Mouse (Mus musculus) G1E (cell line): ENCODE data around the gene H2-DMb2. TPM values are rescaled to one million over a fixed set of nuclear protein-coding genes. Genes with fewer than 3 reads are reported as not detected.

Experiments used
- ATAC-seq: 2 replicates; pipeline ENCODE4 v1.8.0; 2016; ENCODE audit warnings: mild to moderate bottlenecking; ENCODE audit not compliant: insufficient number of reproducible peaks, poor library complexity, low FRiP score, severe bottlenecking; ENCODE audit errors: extremely low read depth
- DNase-seq: peaks from one replicate; pipeline ENCODE4 v3.0.0; 2012; ENCODE audit warnings: low spot score
- H3K27me3 ChIP-seq: 2 replicates; pipeline ENCODE4 v1.6.1; 2012; ENCODE audit warnings: mild to moderate bottlenecking, low read length, inconsistent platforms; ENCODE audit not compliant: insufficient read depth
- H3K36me3 ChIP-seq: replicated peaks from 2 replicates; pipeline ENCODE3; 2012; ENCODE audit warnings: mild to moderate bottlenecking, inconsistent platforms
- H3K4me1 ChIP-seq: 2 replicates; pipeline ENCODE4 v1.6.1; 2012; ENCODE audit warnings: low read depth, low read length, inconsistent platforms, mixed read lengths; ENCODE audit not compliant: insufficient read depth
- H3K4me3 ChIP-seq: 2 replicates; pipeline ENCODE4 v1.5.1; 2012; ENCODE audit warnings: low read depth, mild to moderate bottlenecking, inconsistent platforms, low read length, moderate library complexity, mixed read lengths
- H3K9me3 ChIP-seq: replicated peaks from 2 replicates; pipeline ENCODE4 v1.6.1; 2012; ENCODE audit warnings: inconsistent platforms
- CTCF ChIP-seq: IDR thresholded peaks from 2 replicates; pipeline ENCODE4 v1.5.1; 2012; ENCODE audit warnings: low read depth, low read length, inconsistent platforms, mixed read lengths
- GATA1 ChIP-seq: IDR thresholded peaks from 2 replicates; pipeline ENCODE4 v1.6.1; 2012; ENCODE audit warnings: borderline replicate concordance, low read length, inconsistent platforms, mixed read lengths
- GATA2 ChIP-seq: IDR thresholded peaks from 2 replicates; pipeline ENCODE4 v1.6.1; 2012; ENCODE audit warnings: low read depth, low read length, inconsistent platforms, borderline replicate concordance
- POLR2AphosphoS5 ChIP-seq: IDR thresholded peaks from 2 replicates; pipeline ENCODE4 v1.6.1; 2012; ENCODE audit warnings: low read depth, low read length, inconsistent platforms; ENCODE audit not compliant: insufficient replicate concordance
- TAL1 ChIP-seq: conservative IDR thresholded peaks from 2 replicates; pipeline ENCODE4 v1.6.1; 2012; ENCODE audit warnings: low read depth, low read length, inconsistent platforms, mixed read lengths
- polyA plus RNA-seq: library from polyadenylated mRNA; stranded (reverse); fragments of >175 nt; gene quantifications from 2 replicates; pipeline ENCODE4 v1.2.3, GENCODE M21; 2012
- total RNA-seq, 2 experiments: library from RNA; stranded (forward) in 1 of 2; stranded (reverse) in 1 of 2; fragments of 200-1000 nt in 1 of 2; fragments of >200 nt in 1 of 2; fragmentation: Nextera tagmentation in 1 of 2; gene quantifications; 2 replicates each; pipeline ENCODE4 v1.2.3; 2014 to 2017

Gene H2-DMb2
- not detected in 2 replicates for total RNA-seq (2014; fragmentation: Nextera tagmentation)
- total RNA-seq (2017) = not detected in 2 replicates
- not detected in 2 replicates for polyA plus RNA-seq

GRCm38 (mm10) chr17:34143033-34143432 is at the start of gene H2-DMb2:
H2-DMb2 (plus strand) TSS chr17:34143307.
- H3K4me3 ChIP-seq = no peak within 1 kb of the TSS
- H3K9me3 ChIP-seq = no peaks in the 10 kb centered on the region
- ATAC-seq (no peak), DNase-seq (no peak)
- TF ChIP-seq CTCF = no peak
- no peak for TF ChIP-seq GATA1
- no peak for TF ChIP-seq TAL1
- H3K36me3 ChIP-seq = no peaks in the 10 kb centered on the region
- peaks cover 54% of the 10 kb centered on the region for H3K27me3 ChIP-seq
- H3K4me1 ChIP-seq = peaks cover 6% of the 10 kb centered on the region

- Histone ChIP-seq H3K36me3 (no peaks in the 10 kb centered on the region), H3K4me3 (no peak overlapping the region), H3K27me3 (peaks cover 47% of the 10 kb centered on the region), H3K4me1 (peaks cover 14% of the 10 kb centered on the region), H3K9me3 (no peaks in the 10 kb centered on the region)
- TF ChIP-seq CTCF (no peak), GATA2 (no peak), POLR2AphosphoS5 (no peak), GATA1 (no peak), TAL1 (no peak)
- ATAC-seq (no peak), DNase-seq (no peak)
These were observed 48.6 kb upstream of the H2-DMb2 start for GRCm38 (mm10) chr17:34094283-34095035.

DNA sequence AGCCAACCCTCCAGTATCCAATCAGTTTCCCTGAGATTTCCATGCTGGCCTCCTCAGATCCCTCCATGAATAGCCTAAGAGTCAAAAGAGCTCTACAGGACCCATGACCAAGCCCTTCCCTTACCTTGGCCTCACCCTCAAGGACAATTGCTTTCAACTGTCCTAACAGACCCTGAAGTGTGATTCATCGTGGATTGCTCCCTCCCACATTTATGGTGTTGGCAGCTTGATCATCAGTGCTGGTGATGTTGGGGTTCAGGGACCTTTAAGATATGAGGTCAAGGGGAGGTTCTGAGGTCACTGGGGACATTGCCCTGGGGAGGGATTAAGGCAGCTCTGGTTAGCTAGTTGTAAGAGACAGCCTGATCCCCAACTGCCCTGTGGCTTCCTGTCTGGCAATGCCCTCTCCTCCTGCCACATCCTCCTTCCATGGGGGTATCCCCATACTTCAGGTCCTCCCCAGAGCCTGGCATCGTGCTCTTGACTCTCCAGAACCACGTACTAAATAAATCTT is 46.6 kb upstream of the H2-DMb2 start:
- DNase-seq (no peak), ATAC-seq (no peak)
- H3K4me3 ChIP-seq = no peak overlapping the region
- H3K4me1 ChIP-seq = peaks cover 20% of the 10 kb centered on the region
- no peak for TF ChIP-seq CTCF
- TF ChIP-seq GATA2 = no peak
- no peak for TF ChIP-seq TAL1
- no peak for TF ChIP-seq POLR2AphosphoS5
- no peak for TF ChIP-seq GATA1
- no peaks in the 10 kb centered on the region for H3K36me3 ChIP-seq
- H3K27me3 ChIP-seq = peaks cover 48% of the 10 kb centered on the region
- H3K9me3 ChIP-seq = no peaks in the 10 kb centered on the region

DNA sequence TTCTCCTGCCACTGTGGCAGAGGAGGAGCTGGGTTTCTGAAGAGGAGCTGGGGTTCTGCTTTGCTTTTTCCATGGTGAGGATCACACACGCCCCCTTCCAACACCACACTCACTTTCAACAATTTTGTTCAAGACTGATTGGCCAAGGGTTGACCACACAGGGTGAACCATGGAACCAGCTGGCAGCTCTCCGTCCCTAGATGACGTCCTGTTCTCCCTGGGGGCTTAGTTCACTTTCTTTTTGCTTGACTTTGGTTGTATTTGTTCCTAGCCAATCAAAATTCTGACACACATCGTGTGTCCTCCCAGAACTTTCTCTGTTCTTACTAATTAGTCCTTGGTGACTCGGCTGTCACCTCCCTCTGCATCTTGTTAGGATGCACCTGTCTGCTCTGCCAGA is 45.8 kb upstream of the H2-DMb2 start:
- Histone ChIP-seq H3K27me3 (peaks cover 43% of the 10 kb centered on the region), H3K4me1 (peaks cover 25% of the 10 kb centered on the region), H3K9me3 (no peaks in the 10 kb centered on the region), H3K36me3 (no peaks in the 10 kb centered on the region), H3K4me3 (no peak overlapping the region)
- TF ChIP-seq GATA1 = no peak
- TF ChIP-seq CTCF = no peak
- TF ChIP-seq TAL1 = no peak
- TF ChIP-seq GATA2 = no peak
- no peak for TF ChIP-seq POLR2AphosphoS5
- DNase-seq (no peak), ATAC-seq (no peak)

- Histone ChIP-seq H3K36me3 (no peaks in the 10 kb centered on the region), H3K4me3 (no peak overlapping the region), H3K27me3 (peaks cover 31% of the 10 kb centered on the region), H3K9me3 (no peaks in the 10 kb centered on the region), H3K4me1 (peaks cover 35% of the 10 kb centered on the region)
- no peak for ATAC-seq
- TF ChIP-seq POLR2AphosphoS5 (no peak), CTCF (no peak), GATA1 (no peak), GATA2 (no peak), TAL1 (no peak)
- DNase-seq = no peak
These were observed 44.2 kb upstream of the H2-DMb2 start for GRCm38 (mm10) chr17:34098709-34099479.

DNA sequence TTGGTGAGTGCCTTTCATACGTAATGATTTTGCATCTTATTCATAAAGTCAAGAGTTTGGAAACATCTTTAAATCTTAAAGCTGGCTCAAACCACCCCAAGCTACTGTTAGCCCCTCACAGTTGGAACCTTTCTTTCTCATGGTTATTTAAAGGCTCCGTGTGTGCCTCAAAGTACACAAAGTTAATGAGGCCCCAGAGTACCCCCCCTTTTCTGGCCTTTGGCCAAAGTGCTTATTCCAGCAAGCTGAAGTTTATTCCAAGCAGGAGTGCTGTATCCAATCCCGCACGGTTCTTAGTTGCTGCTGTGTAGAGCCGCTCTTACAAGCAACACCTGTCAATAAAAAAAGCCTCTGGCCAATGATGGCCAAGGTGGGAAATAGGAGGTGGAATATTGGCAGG is 43.6 kb upstream of the H2-DMb2 start:
- no peak for TF ChIP-seq TAL1
- TF ChIP-seq POLR2AphosphoS5 = no peak
- no peak for TF ChIP-seq GATA2
- TF ChIP-seq CTCF = no peak
- TF ChIP-seq GATA1 = no peak
- Histone ChIP-seq H3K36me3 (no peaks in the 10 kb centered on the region), H3K4me3 (no peak overlapping the region), H3K27me3 (peaks cover 25% of the 10 kb centered on the region), H3K4me1 (peaks cover 32% of the 10 kb centered on the region), H3K9me3 (no peaks in the 10 kb centered on the region)
- DNase-seq (no peak), ATAC-seq (no peak)
